Mouse (Mus musculus): ENCODE measurements around the gene Ppp2r2d. TPM values are rescaled to one million over a fixed set of nuclear protein-coding genes. Genes with fewer than 3 reads are reported as not detected.

Ppp2r2d gene
- polyA plus RNA-seq, 1 experiment from 2014 or later = 70.2 TPM

DNA sequence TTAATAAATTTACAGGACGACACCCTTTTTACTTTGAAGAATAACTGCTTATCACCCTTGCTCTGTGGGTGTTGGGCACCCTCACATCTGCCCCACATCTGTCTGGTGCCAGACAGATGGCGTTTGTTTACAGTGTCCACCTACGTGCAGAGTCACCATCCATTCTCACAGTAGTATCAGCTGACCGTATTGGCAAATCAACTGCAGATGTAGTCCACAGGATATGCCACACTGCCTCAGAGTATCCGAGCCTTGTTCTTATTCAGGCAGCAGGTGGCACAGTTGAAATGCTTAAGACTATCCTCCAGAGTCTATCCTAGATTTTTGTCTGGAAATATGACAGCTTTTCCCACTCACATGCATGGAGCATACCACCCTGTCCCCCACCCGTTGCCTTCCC, 21.4 kb downstream of the Ppp2r2d start:
- no peak for ATAC-seq (ENCODE audit: low FRiP score)
- H3K27me3 ChIP-seq = no peaks in the 10 kb centered on the region
- no peak overlapping the region for H3K27ac ChIP-seq
- no peak overlapping the region for H3K4me3 ChIP-seq
- H3K36me3 ChIP-seq = peaks cover 41% of the 10 kb centered on the region
- H3K9me3 ChIP-seq (replicated peaks) = no peaks in the 10 kb centered on the region
- H3K4me1 ChIP-seq = 0 out of 2 replicates have a peak, but pooled peaks cover 3% of the 10 kb centered on the region
- WGBS = 69% methylated on average over 6 of the region's 6 CpGs
- H3K4me2 ChIP-seq (replicated peaks) = no peak overlapping the region
- H3K9ac ChIP-seq = no peak overlapping the region

DNA sequence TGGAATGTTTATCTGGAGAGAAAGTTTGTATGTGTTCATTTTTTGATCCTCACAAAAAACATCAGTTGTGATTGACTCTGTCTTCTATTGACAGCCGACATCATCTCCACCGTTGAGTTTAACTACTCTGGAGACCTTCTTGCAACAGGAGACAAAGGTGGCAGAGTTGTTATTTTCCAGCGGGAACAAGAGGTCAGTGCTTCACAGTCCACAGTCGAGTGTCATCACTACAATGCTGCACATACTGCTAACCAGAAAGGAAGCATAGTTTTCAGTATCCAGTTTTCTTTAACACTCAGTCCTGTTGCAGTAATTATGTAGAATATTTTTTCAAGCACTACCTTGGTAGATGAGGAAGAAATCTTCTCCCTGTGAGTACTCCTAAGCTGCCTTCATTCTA, 22.4 kb downstream of the Ppp2r2d start:
- H3K4me1 ChIP-seq = 0 out of 2 replicates have a peak, but pooled peaks cover 3% of the 10 kb centered on the region
- no peak overlapping the region for H3K9ac ChIP-seq
- no peak for ATAC-seq (ENCODE audit: low FRiP score)
- H3K27me3 ChIP-seq = no peaks in the 10 kb centered on the region
- no peak overlapping the region for H3K4me3 ChIP-seq
- 90% methylated on average over 4 of the region's 4 CpGs for WGBS
- H3K4me2 ChIP-seq (replicated peaks) = no peak overlapping the region
- no peak overlapping the region for H3K27ac ChIP-seq
- no peaks in the 10 kb centered on the region for H3K9me3 ChIP-seq (replicated peaks)
- H3K36me3 ChIP-seq = peaks cover 50% of the 10 kb centered on the region

DNA sequence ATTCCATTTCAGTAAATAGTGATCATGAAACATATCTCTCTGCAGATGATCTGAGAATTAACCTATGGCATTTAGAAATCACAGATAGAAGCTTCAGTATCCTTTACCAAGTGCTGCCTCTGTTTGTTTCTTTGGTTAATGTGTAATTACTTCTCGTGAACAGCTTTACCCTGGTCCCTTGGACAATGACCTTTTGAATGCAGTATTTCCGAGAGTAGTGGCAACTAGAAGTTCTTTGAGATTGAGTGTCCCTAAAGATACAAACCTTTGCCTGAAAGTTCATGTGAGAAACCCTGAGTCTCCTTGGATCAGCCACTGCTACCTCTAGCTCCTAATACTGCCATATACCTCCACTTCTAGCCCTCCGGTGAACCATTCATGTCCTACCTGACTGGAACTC, 27.1 kb downstream of the Ppp2r2d start:
- Histone ChIP-seq H3K9me3 (replicated peaks) (no peaks in the 10 kb centered on the region), H3K27ac (no peak overlapping the region), H3K4me3 (no peak overlapping the region), H3K9ac (no peak overlapping the region), H3K36me3 (peaks cover 82% of the 10 kb centered on the region), H3K4me1 (no peaks in the 10 kb centered on the region), H3K4me2 (replicated peaks) (no peak overlapping the region), H3K27me3 (no peaks in the 10 kb centered on the region)
- no peak for ATAC-seq (ENCODE audit: low FRiP score)
- 90% methylated on average over 3 of the region's 3 CpGs for WGBS

DNA sequence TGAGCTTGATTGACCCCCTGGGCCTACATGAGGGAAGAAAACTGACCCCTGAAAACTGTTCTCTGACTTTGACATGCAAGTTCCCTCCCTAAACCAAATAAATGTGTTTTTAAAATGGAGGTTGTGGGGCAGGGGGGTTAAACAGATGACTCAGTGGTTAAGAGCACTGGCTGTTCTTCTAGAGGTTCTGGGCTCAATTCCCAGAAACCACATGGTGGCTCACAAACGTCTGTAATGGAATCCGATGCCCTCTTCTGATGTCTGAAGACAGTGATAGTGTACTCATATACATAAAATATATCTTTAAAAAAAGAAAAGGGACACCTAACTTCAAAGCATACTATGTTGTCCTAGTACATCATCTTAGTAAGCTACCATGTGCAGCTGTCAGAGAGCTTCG, 29.2 kb downstream of the Ppp2r2d start:
- no peak overlapping the region for H3K4me3 ChIP-seq
- no peaks in the 10 kb centered on the region for H3K27me3 ChIP-seq
- ATAC-seq (ENCODE audit: low FRiP score) = no peak
- peaks cover 86% of the 10 kb centered on the region for H3K36me3 ChIP-seq
- H3K27ac ChIP-seq = no peak overlapping the region
- no peaks in the 10 kb centered on the region for H3K9me3 ChIP-seq (replicated peaks)
- WGBS = 87% methylated on average over 3 of the region's 3 CpGs
- H3K4me1 ChIP-seq = no peaks in the 10 kb centered on the region
- no peak overlapping the region for H3K9ac ChIP-seq
- H3K4me2 ChIP-seq (replicated peaks) = no peak overlapping the region

DNA sequence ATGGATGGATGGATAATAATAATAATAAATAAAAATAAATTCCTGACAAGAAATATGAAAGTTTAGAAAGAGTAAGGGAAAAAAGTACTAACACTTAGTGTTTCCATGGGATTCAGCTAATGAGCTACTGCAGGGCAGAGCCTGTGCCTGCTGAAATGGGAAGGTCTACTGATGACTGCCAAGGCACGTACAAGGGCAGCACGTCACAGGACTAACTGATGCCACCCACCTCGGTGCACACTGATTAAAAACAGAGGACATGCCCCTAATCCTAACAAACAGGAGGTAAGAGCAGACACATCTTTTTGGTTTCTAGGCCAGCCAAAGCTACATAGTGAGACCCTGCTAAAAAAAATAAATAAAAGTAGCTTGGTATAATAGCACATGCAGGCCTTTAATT, 37.8 kb downstream of the Ppp2r2d start:
- Histone ChIP-seq H3K4me1 (no peaks in the 10 kb centered on the region), H3K4me2 (replicated peaks) (no peak overlapping the region), H3K4me3 (no peak overlapping the region), H3K27ac (no peak overlapping the region), H3K36me3 (peaks cover 50% of the 10 kb centered on the region), H3K27me3 (no peaks in the 10 kb centered on the region), H3K9me3 (replicated peaks) (no peaks in the 10 kb centered on the region), H3K9ac (no peak overlapping the region)
- 92% methylated on average over 3 of the region's 3 CpGs for WGBS
- no peak for ATAC-seq (ENCODE audit: low FRiP score)

DNA sequence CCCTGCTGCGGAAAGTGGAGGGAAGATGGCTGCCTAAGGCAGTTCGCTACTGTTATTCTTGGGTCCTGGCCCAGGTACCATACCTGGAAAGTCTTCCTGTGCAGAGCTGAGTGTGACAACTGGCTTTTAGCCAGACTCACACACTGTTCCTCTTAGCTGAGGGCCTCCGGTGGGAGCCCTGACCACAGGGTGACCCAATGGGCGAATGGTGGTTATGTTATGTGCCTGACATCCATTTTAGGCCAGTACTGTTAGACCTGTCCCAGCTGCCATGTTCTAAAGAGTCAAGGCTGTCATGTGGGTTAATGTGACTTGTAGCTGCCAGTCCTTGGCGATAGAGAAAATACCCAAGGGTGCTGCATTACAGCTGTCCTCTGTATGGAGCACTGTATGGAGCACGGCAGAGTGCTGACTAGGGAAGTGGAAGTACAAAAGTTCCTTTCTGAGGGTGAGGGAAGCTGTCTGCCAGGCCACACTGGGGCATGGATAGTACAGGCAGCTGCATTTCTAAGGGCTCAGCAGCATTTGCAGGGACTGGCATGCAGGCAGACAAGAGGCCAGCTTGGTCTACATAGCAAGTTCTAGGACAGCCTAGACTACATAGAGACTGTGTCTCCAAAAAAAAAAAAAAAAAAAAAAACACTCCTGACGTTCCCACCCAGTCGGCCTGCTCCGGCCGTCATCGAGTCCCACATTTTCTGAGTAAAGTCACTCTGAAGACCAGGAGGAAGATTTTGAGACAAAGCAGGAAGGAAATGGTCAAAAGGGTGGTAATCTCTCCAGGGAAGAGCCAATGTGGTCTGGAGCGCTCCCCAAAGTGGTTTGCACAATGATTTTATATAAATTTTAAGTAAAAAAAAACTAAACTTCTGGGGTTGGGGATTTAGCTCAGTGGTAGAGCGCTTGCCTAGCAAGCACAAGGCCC, 39.7 kb downstream of the Ppp2r2d start:
- Histone ChIP-seq H3K36me3 (peaks cover 32% of the 10 kb centered on the region), H3K27ac (no peak overlapping the region), H3K9ac (no peak overlapping the region), H3K4me2 (replicated peaks) (no peak overlapping the region), H3K9me3 (replicated peaks) (no peaks in the 10 kb centered on the region), H3K4me1 (no peaks in the 10 kb centered on the region), H3K27me3 (no peaks in the 10 kb centered on the region), H3K4me3 (no peak overlapping the region)
- WGBS = 87% methylated on average over 13 of the region's 13 CpGs
- no peak for ATAC-seq (ENCODE audit: low FRiP score)

DNA sequence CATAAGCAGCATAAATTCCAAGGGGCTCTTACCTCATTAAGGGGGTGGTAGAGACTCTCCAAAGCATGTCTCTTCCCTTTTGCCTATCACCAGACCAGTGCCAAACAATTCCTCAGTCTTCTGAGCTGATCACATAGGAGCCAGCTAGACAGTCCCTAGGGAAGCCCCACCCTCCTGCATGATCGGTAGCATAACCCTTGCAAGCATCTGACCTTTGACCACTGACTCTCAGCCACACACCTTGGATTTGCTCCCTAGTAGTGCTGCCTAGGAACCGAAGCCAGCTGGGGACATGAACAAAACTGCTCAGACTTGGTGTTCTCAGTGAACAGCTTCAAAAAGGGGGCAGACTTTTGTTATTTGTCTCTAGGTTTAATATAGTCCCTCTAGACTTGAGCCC, 52.2 kb downstream of the Ppp2r2d start:
- H3K4me2 ChIP-seq (replicated peaks) = no peak overlapping the region
- peaks cover 32% of the 10 kb centered on the region for H3K36me3 ChIP-seq
- H3K4me1 ChIP-seq = no peaks in the 10 kb centered on the region
- no peak for ATAC-seq (ENCODE audit: low FRiP score)
- 71% methylated on average over 2 of the region's 2 CpGs for WGBS
- no peak overlapping the region for H3K9ac ChIP-seq
- no peak overlapping the region for H3K4me3 ChIP-seq
- no peaks in the 10 kb centered on the region for H3K27me3 ChIP-seq
- H3K27ac ChIP-seq = no peak overlapping the region
- no peaks in the 10 kb centered on the region for H3K9me3 ChIP-seq (replicated peaks)

DNA sequence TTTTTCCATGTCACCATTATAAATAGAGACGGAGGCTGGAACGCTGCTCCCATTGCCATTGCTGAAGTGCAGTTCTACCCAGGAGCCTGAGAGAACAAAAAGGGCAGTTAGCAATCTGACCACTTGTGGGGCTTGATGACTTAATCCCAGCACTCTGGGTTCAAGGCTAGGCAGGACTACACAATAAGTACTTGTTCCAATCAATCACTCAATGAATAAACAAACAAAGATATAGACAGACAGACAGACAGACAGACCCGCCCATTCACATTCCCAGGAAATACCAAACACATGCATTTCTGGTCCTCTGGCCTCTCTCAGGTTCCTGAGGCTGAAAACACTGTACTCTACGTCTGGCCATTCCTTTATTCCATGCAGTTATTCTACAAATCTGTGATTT, 52.9 kb downstream of the Ppp2r2d start:
- Histone ChIP-seq H3K27me3 (no peaks in the 10 kb centered on the region), H3K9me3 (replicated peaks) (no peaks in the 10 kb centered on the region), H3K27ac (no peak overlapping the region), H3K4me3 (no peak overlapping the region), H3K9ac (no peak overlapping the region), H3K36me3 (peaks cover 27% of the 10 kb centered on the region), H3K4me2 (replicated peaks) (no peak overlapping the region), H3K4me1 (no peaks in the 10 kb centered on the region)
- no peak for ATAC-seq (ENCODE audit: low FRiP score)
- 90% methylated on average over 4 of the region's 4 CpGs for WGBS

DNA sequence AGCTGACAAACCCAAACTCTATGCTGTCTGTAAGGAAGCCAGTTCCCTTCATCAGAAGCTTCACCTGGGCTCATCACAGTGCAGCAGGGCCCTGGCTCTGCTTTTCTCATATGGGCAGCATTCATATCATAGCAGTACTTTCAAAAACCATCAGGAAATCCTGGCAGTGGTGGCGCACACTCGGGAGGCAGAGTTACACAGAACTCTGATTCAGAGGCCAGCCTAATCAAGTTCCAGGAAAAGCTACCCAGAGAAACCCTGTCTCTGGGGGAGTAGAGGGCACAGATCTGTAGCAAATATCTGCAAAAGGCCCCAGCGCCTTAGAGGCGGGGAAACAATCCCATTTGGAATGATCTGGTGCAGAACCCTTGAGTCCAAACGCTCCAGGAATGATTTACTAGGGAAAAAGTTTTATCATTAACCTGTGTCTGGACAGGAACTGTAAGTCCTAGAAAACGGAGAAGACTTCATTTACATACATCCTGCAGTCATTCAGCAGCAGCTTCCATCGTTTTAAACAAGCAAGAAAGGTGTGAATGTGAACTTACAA, 58.1 kb downstream of the Ppp2r2d start:
- no peak overlapping the region for H3K27ac ChIP-seq
- 74% methylated on average over 7 of the region's 7 CpGs for WGBS
- ATAC-seq (ENCODE audit: low FRiP score) = no peak

DNA sequence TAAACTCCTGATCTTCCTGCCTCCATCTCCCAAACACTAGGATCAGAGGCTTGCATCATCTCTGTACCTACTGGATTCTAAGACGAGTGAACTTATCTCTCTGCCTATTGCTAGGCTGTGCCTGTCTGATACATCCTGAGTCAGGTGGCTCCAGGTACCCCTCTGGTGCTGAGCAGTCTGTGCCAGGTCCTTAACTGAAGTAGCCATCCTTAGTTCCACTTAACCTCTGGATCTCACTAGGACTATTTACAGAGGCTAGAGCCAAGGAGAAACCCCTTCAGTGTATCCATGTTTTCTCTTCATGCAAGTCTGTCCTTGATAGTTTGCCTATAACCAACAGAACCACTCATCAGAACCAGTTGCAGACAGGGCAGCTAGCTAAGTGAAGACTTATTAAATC, 60.6 kb downstream of the Ppp2r2d start:
- Histone ChIP-seq H3K4me1 (peaks cover 24% of the 10 kb centered on the region), H3K27ac (no peak overlapping the region), H3K36me3 (no peaks in the 10 kb centered on the region), H3K4me2 (replicated peaks) (peak overlapping the region; percentile 73; the same call in 1 of the 2 replicates), H3K4me3 (no peak overlapping the region), H3K9ac (no peak overlapping the region), H3K27me3 (peaks cover 5% of the 10 kb centered on the region; the same call in 1 of the 2 replicates), H3K9me3 (replicated peaks) (no peaks in the 10 kb centered on the region)
- WGBS = 97% methylated on average over 1 of the region's 1 CpGs
- no peak for ATAC-seq (ENCODE audit: low FRiP score)

More for the DNA sequence above, 58.1 kb downstream of the Ppp2r2d start:
- Histone ChIP-seq H3K27me3 (no peaks in the 10 kb centered on the region), H3K36me3 (no peaks in the 10 kb centered on the region), H3K4me1 (peaks cover 18% of the 10 kb centered on the region), H3K9ac (no peak overlapping the region), H3K4me2 (replicated peaks) (no peak overlapping the region), H3K9me3 (replicated peaks) (no peaks in the 10 kb centered on the region), H3K4me3 (no peak overlapping the region)

DNA sequence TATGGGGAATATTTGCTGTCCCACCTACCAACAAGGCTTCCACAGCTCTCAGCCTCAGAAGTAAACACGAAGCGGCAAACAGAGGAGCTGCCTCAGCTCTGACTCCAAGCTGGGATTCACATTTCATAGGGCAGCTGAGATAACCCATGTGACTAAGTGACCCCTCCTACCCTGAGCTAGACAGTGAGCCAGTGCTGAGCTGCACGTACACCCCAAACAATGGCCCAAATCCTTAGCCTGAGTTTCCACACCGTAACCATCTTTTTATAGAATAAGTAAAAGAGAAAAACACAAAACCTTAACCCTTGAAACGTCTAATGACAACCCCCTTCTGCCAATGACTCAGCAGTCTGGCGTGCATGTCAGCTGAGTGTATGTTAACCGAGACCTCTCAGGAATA, 61.2 kb downstream of the Ppp2r2d start:
- Histone ChIP-seq H3K27ac (no peak overlapping the region), H3K4me3 (peak overlapping the region; percentile 9), H3K9me3 (replicated peaks) (no peaks in the 10 kb centered on the region), H3K27me3 (peaks cover 7% of the 10 kb centered on the region; the same call in 1 of the 2 replicates), H3K36me3 (no peaks in the 10 kb centered on the region), H3K4me2 (replicated peaks) (peak overlapping the region; percentile 73), H3K9ac (peak overlapping the region; percentile 29; the same call in 1 of the 2 replicates), H3K4me1 (peaks cover 24% of the 10 kb centered on the region)
- WGBS = 12% methylated on average over 7 of the region's 7 CpGs
- ATAC-seq (ENCODE audit: low FRiP score) = no peak

DNA sequence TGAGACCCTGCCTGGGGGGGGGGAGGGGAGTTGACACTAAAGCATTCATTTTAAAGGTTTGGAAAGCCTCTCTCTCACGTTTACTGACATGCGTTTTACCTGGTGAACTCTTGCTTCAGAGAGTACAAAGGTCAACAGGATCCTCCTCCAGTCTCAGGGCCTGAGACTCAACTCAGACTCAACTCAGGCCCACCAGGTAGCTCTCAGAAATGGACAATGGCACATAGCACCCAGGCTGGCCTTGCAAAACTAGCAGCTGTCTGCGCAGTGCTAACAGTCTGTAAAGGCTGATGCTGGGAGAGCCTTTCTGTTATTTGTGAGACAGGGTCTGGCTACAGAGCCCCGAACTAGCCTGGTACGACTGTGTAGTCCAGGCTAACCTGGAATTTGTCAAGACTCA, 62.1 kb downstream of the Ppp2r2d start:
- no peak for ATAC-seq (ENCODE audit: low FRiP score)
- Histone ChIP-seq H3K36me3 (no peaks in the 10 kb centered on the region), H3K9me3 (replicated peaks) (no peaks in the 10 kb centered on the region), H3K27me3 (peaks cover 7% of the 10 kb centered on the region; the same call in 1 of the 2 replicates), H3K4me1 (peaks cover 24% of the 10 kb centered on the region), H3K27ac (no peak overlapping the region), H3K9ac (no peak overlapping the region), H3K4me2 (replicated peaks) (peak overlapping the region; percentile 73), H3K4me3 (peak overlapping the region; percentile 12; the same call in 1 of the 2 replicates)
- 54% methylated on average over 5 of the region's 5 CpGs for WGBS

Data from hindbrain, embryonic 12.5 days (tissue).